Mouse (Mus musculus): ENCODE results near the gene Lrmda.

DNA sequence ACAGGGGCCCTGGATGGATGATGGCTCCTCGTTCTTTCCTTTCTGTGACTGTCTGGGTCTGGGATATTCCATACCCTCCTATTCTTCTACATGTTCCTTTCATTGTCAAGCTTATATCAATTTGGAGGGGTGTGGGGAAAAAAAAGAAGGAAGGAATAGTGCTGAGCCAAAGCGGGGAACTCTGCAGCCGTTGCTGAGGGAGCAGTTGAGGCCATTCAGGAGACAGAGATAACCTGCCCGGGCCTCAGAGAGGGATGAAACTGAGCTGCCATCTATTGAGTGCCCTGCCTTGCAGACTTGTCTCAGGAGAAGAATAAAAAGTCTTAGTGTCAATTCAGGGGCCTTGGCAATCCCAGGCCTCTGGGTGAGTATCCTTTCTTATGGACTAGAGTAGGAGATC is 260.1 kb downstream of the Lrmda start:
- TF ChIP-seq POLR2A (IDR thresholded peaks at IDR 0.05; ENCODE audit: extremely low read depth, insufficient read depth, low read length) = no peak
- no peak for TF ChIP-seq CTCF (IDR thresholded peaks at IDR 0.05; ENCODE audit: low read depth, low read length)

All from liver, adult 2 months (tissue).